Mouse (Mus musculus) spleen, postnatal 14 days (tissue): Measurements from ENCODE around the gene Ggta1.
"Not testable (repeated sequence)": the region's sequence is repeated elsewhere in the genome, so short reads cannot be mapped to it uniquely, and the experiment has no call there.

Experiments
- DNase-seq, 2 experiments: peaks; one replicate each; pipeline ENCODE4 v3.0.0; 2021 to 2022; ENCODE audit warnings: low spot score in 2 of 2

Gene Ggta1

DNA sequence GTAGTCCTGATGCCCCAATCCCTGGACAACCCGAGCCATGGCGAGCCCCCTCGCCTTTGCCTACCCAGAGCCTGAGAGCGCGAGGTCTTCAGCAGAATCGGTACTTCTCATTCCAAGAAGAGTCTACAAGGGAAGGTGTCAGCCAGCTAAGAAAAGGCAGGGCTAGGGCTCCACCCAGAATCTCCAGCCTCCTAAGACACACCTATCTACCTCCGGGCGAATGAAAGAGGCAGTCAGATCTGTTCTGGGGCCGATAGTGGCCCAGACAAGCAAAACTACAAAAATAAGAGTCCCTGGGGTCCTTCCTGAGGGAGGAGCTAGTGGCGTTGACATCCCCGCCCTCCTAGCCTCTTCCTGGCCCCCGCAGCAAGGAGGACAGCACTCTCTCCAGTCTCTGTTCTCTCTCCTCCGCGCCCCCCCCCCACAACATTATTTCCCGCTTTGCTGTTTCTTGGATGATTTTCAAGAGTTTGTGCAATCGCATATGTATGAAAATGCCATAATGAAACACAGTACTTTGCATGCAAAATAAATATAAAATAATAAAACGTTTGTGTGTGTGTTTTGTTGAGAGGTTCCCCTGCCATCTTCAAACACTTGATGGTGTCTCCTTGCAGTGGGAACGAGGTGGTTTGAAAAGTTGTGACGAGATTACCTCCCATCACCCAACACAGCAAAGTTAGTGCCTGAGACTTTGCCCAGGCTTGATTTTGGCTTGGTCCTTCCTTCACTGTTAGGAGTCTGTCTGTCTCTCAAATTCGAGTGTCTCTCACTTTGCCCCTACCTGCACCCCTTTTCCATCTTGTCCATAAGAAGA is 1.7 kb downstream of the Ggta1 start:
- peak; percentile 18 to 47 for DNase-seq

DNA sequence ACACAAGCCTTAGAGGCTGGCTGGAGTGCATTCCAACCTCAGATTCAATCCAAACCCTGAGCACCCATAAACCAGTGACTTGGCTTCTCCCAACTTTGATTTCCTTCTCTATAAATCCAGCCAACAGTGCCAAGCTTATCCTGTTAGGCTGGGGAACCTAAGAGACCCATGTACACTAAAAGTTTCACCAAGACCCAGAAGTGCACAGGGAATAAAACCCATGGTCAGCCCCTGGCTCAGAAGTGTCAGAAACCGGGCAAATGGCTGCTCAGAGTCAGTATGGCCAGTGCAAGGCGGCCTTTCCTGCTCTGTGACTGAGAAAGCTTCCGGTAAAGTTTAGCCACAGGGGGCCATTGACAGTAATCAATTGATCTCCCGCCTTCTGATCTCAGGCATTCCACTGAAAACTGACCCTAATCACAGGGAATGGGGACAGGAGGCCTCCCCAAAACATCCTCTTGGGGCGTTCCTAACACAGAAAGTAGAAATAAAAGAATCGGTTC is 2.6 kb downstream of the Ggta1 start:
- DNase-seq, result no peak

DNA sequence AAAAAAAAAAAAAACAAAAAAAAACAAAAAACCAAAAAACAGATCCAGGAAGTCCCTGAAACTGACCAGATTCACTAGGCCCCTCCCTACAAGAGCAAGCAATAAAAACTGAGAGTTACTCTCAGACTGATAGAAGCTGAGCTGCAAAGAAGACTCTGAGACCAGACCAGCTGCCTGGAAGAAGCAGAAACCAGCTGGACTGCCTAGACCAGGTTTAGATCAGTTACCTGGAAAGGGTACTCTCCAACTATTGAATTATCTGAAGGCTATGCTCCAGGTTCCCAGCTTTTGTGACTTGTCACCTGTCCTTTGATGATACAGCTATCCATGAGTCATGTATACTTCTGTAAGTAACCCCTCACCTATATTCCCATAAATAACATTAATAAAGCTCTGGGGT is 3.7 kb downstream of the Ggta1 start:
- no peak for DNase-seq

DNA sequence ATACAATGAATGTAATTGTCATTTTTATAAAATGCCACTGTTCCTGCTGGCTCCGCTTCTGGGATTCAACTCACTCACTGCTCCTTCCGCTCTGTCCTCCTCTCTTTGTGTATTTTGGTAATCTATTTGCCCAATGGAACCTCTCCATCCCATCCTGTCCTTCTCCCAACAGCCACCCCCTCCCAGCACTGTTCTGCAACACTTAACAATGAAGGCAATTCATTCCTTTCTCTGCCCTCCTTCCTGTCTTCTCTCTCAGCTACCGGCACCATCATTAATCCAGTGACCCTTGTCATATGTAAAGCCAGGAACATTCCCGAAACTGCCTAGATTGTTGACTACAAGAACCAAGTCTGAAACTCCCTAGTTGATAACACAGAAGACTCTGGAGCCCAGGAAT is 4.6 kb downstream of the Ggta1 start:
- DNase-seq, result no peak

DNA sequence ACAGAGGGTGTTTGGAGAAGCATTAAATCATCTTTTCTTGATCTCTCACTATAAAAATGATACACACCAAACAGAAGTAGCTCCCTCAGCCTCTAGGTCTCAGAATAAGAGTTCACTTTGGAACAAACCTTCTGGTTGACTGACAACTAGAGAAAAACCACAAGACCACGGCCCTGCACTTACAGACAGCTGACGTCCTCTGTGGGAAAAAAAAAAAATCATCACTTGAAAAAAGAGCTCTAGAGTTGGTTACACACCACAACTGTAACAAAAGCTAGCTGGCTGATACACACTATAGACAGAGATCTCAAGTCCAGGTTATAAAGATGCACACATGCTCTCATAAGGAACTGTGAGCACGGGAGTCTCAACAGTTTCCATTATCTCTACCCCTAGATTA is 9.3 kb downstream of the Ggta1 start:
- no peak for DNase-seq

DNA sequence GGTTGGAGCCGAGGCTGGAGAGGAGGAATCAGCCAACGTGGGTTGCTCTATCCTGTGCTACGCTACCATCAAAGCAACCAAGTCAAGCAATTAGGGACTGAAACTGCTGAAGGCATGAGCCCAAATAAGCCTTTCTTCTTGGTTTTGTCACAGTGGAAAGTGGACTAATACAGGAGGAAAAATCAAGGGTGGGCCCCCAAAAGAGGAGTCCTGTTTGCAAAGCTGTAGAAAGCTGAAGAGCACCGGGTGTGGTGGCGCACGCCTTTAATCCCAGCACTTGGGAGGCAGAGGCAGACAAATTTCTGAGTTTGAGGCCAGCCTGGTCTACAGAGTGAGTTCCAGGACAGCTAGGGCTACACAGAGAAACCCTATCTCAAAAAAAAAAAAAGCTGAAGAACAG is 10.3 kb downstream of the Ggta1 start:
- not testable (repeated sequence) for DNase-seq

DNA sequence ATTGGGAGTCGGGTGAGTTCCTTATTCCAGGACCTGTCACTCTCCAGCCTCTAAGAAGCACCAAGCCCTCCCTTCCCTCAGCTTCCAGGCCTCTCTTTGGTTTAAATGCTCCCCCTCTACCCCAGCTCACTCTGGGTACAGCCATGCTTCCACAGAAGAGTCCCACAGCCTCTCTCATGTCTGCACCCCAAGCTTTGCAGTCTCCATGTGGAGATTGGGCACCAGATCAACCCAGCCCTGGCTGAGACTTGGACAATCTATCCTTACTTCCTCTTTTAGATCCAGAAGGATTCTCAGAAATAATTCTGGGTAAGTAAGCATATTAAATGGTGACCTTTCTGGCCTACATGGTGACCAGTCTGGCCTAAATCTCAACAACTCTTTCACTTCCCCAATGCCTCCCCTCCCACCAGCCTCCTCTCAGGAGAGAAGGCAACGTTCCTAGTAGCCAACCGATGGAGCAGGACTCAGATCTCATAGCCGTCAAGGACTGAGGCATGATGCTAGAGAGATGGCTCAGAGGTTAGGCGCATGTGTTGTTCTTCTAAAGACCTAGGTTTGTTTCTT is 11.5 kb downstream of the Ggta1 start:
- no peak for DNase-seq

DNA sequence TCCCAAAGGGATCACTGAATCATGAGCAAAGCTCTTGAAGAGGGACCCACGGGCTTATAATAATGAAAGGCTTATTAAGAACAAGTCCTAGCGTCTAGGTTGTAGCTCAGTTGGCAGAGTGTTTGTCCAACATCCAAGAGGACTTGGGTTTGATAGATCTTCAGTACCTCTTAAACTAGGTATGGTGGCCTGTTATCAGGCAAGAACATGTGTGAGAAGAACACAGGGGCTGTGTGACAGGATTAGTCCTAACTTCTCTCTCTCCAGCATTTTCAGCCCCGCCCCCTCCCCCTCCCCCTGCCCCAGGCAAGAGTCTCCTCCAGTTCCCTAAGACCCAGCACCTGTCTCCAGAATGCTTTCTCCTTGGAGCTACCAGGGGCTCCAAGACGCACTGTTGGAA is 12.2 kb downstream of the Ggta1 start:
- DNase-seq, result no peak

DNA sequence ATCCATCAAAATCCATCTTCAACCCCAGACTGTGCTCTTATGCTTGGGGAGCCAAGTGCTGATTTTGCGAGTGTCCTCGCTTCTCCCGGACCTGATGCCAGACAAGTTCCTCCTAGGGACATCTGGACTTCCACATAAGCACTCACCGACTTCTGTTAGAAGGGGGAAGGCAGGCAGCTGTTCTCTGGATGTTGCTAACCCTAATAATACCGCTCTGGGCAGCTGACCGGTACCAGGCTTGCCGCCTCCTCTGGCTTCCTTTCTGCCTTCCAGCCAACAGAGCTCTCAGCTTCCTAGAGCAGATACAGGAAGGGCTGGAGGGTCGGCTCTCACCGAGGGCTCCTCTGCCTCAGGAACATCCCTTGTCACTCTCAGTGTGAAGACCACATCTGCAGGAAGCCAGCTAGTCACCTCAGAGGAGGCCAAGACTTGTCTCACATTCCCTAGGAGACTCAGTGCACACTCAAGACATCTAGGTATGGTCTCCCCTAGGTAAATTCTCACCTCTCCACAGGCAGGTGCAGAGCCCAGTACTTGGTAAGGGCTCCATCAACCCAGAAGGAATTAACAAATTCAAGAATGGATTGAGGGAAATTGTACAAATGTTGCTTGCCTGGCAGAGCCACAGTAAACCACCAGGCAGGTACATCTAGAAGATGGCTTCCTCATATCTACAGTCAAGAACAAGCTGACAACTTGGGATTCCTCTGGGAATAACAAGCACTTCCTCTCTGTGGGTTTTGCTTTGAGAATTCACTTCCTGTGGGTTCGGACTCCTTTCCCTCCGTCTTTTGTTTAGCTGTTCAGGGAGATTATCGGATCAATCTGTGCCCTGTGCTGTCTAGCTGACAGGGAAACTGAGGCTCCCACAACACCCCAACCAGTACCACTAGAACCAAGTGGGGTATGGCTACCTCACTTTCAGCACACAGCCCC is 13.1 kb downstream of the Ggta1 start:
- DNase-seq, result no peak

DNA sequence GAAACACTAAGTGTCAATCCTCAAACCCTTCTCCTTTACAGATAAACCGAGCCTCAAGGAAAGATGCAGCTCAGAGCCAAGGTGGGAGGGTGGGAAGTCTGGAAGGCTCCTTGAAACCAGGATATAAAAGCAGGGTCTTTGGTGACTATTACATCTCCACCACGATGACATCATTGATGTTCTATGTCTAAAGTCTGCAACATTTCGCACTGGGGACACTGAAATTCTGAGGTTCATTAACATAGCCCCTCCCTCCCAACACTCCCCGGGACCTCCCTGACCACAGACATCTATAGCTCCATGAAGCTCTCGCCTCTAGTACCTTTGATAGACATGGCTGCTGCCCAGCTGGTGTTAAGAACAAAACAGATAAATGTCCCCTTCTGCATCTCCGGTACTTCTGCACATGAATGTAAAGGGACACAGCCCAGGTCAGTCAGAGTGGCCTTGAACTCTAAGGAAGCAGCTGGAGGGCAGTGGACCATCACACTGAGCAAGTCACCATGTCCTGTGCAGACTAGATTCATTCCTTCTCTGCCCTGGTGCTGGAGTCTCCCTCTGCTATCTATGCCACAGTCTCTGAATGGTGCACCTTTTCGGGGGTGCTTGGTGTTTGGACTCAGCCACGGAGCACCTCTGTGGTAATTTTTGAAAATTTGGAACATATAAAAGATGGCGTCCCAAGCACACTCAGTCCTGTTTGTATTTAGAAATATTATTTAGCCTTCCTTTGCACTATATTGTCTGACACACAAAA is 13.9 kb downstream of the Ggta1 start:
- DNase-seq, result no peak

DNA sequence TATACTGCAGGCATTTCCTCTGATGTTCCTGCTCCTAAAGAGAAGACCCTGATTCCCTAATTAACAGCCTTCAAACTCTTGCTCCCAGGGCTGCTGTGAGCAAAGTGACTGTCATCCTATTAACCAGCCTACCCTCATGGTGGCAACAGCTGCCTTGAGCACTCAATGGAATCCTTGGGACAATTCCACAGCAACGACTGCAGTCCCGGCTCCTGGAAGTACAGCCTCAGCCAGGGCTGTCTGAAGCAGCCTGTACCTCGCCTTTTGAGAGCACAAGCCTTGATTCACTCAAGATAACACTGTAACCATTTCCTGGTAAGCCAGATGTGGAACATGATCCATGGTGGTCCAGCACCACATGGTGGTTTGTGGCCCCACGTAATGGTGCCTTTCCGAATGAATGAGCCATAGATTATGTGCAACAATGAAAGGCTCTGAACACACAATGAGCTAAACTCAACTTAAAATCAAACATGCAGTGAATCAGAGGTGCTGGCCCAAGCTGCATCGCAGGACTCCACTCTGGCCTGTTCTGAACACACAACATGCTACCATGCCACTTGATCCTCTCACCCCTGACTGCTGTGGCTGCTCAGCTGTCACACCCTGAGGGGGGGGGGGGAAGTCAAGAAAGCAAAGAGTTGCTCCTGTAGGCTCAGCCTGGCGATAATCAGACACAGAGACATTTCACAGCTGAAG is 14.7 kb downstream of the Ggta1 start:
- no peak for DNase-seq

DNA sequence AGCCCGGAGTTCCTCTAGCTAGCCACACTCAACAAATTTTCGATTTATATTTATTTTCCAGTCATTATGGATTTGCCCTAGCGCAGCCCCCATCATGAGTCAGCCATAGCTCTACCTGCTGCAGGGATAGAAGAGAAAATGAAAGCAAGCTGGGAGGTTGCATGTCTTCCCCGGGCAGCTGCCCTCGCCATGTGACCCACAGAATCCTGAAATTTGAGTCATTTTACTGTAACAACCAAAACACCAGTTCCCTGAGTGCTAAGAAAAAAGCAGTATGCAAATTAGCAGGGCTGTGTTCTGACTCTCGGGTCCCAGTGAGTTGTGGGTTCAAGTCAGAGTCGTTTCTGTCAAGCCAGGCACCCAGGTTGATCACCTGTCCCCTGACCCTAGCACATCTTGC is 15.6 kb downstream of the Ggta1 start:
- no peak for DNase-seq

DNA sequence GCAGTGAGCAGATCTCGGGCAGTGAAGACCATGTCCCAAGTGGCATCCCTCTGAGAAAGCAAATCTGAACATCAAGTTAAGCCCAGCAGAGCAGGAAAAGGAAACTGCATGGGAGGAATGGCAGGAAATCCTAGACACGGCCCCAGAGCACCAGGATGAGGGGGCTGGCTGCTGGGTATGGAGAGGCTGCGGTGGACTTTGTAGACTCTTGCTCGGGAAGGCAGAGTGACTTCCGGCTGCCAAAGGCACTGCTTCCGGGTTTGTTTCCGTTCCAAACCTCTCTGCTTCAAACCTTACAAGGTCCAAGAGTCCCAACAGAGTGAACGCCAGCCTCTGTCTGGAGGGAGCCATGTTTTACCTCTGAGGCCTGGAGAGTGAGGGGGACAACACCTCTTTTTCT is 16.2 kb downstream of the Ggta1 start:
- DNase-seq, result no peak

DNA sequence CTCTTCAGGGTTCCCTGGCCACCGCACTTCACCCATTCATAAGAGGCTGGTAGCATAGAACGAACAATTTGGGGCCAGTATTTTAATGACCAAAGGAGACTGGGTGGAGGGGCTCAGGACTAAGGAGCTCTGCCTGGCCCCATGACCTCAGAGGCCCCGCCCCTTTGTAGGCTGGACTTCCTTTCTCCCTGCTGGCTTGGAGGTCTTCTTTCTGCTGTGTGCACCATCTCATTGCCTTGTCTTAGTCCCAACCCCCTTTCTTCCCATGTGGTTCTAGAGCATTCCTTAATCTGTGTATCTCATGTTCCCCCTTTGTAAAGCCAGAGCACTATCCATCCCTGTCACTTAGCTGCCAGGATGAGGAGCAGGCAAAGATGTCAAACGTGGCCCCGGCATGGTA is 16.7 kb downstream of the Ggta1 start:
- no peak for DNase-seq

DNA sequence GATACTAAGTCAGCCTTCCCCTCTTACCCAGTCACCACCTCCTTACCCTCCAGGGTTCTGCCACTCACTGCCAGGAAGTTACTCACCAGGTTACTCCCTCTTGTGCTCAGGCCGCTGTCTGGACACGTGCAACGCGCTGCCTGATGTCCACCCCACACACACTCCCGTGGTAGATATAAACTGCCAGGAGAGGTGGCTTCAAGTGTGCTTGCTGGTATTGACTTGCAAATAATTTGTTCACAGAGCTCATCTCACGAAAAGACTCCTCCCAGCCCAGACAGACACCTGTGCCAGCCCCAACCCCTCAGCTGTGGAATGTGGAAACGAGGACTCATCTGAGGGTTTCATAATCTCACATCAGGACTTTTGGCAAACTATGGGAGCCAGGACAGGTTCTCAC is 17.4 kb downstream of the Ggta1 start:
- DNase-seq, result no peak

DNA sequence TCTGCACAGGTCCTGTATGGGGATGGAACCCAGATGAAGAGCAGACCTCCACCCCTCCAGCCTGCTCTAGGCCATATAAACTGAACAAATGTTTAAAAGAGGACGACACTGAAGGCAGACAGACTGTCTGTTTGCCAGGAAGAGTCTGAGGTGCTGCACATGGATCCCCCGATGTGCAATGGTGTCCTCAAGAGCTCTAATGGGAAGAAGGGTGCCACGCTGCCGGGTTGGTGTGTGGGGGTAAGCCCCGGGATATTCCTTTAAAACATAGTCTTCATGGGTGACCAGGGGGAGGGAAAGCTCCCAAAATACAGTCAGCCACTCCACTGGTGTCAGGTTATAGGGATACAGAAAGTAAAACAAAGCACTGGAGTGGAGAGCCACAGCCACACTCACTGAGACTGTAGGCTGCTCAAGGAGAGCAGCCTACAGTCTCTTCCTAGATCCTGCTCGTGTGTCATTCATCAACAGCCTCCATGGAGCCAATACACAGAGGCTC is 18.2 kb downstream of the Ggta1 start:
- DNase-seq, result no peak

DNA sequence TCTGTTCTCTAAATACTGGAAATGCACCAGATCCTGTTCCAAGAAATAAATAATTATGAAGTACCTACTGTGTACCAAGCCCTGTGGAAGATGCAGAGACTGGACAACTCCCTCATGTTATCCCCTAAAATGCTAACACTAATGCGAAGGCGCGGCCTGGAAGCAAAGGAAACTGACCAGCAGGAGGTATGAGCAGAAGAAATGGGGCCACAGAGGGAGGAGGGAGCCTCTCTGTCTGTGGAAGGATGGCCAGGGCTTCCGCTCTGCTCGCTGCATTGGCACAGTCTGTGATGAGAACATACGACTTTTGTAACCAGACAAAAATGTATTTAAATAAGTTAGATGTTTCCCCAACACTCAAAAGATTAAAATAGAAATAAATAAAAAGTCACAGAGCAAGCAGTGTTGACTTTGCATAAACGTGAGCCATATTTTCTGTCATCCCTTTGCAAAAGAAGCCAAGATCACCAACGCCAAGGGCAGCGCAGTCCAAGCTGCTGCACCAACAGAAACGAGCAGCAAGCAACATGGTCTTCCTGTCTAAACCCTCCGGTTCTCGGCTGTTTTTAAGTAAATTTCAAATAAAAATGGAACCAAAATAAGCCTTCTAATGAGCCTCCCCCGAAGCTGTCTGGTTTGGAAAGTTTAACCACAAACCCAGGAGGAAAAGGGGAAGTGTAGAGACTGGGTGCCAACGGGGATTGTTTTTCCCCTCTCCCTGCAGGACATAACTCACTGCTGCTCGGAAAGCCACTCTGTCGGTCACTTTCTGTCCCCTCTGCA is 18.9 kb downstream of the Ggta1 start:
- DNase-seq, result no peak

DNA sequence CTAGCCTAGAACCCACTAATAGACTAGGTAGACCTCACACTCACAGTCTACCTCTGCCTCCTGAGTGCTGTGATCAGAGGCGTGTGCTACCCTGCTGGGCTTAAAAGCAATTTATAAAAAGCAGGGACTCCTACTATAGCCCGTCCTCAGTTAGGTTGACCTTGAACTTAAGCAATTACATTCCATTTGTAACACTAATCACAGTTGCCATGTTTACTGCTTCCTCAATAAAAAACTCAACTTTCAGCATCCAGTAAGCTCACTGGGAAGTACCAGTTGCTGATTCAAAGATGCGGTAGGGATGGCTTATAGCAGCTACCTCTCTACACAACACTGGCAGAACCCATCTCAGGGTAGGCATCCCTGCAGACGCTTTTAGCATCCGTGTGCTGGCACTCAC is 19.7 kb downstream of the Ggta1 start:
- no peak for DNase-seq

DNA sequence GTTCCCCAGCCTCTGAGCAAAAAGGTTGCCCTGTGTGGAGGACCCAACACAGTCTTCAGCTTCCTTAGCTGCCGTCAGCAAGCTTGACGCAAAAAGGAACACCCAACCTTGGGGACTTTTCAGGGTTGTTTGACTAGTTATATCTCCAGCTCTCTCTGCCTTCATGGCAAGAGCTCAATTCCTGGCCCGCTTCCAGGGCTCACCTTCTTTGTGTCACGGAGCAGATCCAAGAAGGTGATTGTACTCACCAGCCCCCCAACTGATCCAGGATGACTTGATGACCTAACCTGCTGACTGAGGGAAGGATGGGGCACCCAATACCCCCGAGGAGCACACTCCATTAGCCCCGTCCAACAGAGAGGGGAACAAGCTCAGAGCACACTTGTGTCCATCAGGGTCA is 21.0 kb downstream of the Ggta1 start:
- no peak for DNase-seq

DNA sequence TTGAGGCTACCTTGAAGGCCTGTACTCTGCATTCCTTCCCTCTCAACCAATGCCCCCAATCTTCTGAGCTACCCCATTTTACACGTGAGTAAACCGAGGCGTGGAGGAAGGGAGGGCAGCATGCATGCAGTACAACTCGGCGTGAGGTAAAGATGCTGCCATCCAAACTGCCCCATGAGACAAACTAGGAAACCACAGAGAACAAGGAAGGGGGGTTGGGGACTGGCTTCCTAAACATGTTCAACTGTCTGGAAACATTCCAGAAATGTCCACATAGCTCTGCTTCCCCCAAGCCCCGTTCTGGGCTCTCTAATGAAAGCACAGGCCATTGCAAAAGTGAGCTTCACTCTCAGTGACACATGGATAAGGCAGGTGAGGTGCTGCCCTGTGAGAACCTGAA is 21.6 kb downstream of the Ggta1 start:
- no peak for DNase-seq
